Mouse (Mus musculus) CH12.LX (cell line): ENCODE measurements at regions not wholly inside any gene's neighbourhood (a gene's known extent, or its start where the extent isn't known, plus 50 kb on each side); places are given as distances from the start of the nearest gene placed in this dataset.

ENCODE experiments used
- DNase-seq: peaks from one replicate; pipeline ENCODE4 v3.0.0-alpha.2; 2013; ENCODE audit errors: extremely low read depth
- H3K27ac ChIP-seq: 2 replicates; pipeline ENCODE4 v1.5.1; 2012; ENCODE audit warnings: low read depth, mild to moderate bottlenecking, control low read depth, moderate library complexity; ENCODE audit not compliant: insufficient read depth
- H3K27me3 ChIP-seq: replicated peaks from 2 replicates; pipeline ENCODE3; 2012; ENCODE audit warnings: inconsistent platforms
- H3K36me3 ChIP-seq, 2 experiments: replicated peaks in 1 of 2; 2 replicates each; pipeline versions ENCODE3 to v1.6.1; 2012; ENCODE audit warnings: inconsistent platforms in 1 of 2, low read length in 1 of 2, mild to moderate bottlenecking in 1 of 2, mixed read lengths in 1 of 2, moderate library complexity in 1 of 2; ENCODE audit not compliant: control insufficient read depth in 1 of 2, insufficient read depth in 1 of 2
- H3K4me1 ChIP-seq, 2 experiments: 2 replicates each; pipeline ENCODE4 v1.6.1; 2012; ENCODE audit warnings: inconsistent platforms in 1 of 2, moderate library complexity in 1 of 2; ENCODE audit not compliant: insufficient read depth in 2 of 2, control insufficient read depth in 1 of 2
- H3K4me2 ChIP-seq: 2 replicates; pipeline ENCODE4 v1.6.1; 2012; ENCODE audit warnings: low read depth, mild to moderate bottlenecking, control low read depth; ENCODE audit not compliant: poor library complexity, insufficient read depth, severe bottlenecking
- H3K4me3 ChIP-seq, 3 experiments: fragments of 150-350 bp in 1 of 3; sonication (generic) in 1 of 3; replicated peaks in 1 of 3; 2 replicates each; pipeline versions ENCODE3 to v1.5.1; 2011 to 2012; ENCODE audit warnings: low read depth in 2 of 3, low read length in 2 of 3, mild to moderate bottlenecking in 2 of 3, moderate library complexity in 2 of 3, control low read depth in 1 of 3, improper control_type of control experiment in 1 of 3, inconsistent platforms in 1 of 3, mixed read lengths in 1 of 3; ENCODE audit not compliant: poor library complexity in 1 of 3
- H3K79me2 ChIP-seq: replicated peaks from 2 replicates; pipeline ENCODE4 v1.6.1; 2012; ENCODE audit warnings: mild to moderate bottlenecking, moderate library complexity; ENCODE audit not compliant: control insufficient read depth, poor library complexity, insufficient read depth, severe bottlenecking; ENCODE audit errors: extremely low read depth
- H3K9ac ChIP-seq: 2 replicates; pipeline ENCODE4 v1.6.1; 2012; ENCODE audit warnings: low read depth, mild to moderate bottlenecking, control low read depth, moderate library complexity; ENCODE audit not compliant: insufficient read depth
- H3K9me3 ChIP-seq: replicated peaks from 2 replicates; pipeline ENCODE3; 2012; ENCODE audit warnings: low read length, inconsistent platforms, mixed read lengths
- CHD2 ChIP-seq: IDR thresholded peaks from 2 replicates; pipeline ENCODE4 v1.6.1; 2011; ENCODE audit warnings: low read length, improper control_type of control experiment
- HCFC1 ChIP-seq: IDR thresholded peaks from 2 replicates; pipeline ENCODE4 v1.6.1; 2012; ENCODE audit warnings: low read depth, mild to moderate bottlenecking, inconsistent platforms, low read length, improper control_type of control experiment
- MAX ChIP-seq: IDR thresholded peaks from 2 replicates; pipeline ENCODE4 v1.6.1; 2011; ENCODE audit warnings: low read length, improper control_type of control experiment
- MYC ChIP-seq: IDR thresholded peaks from 2 replicates; pipeline ENCODE4 v1.6.1; 2011; ENCODE audit warnings: low read depth, mild to moderate bottlenecking, improper control_type of control experiment, low read length
- NELFE ChIP-seq: IDR thresholded peaks from 2 replicates; pipeline ENCODE4 v1.6.1; 2011; ENCODE audit warnings: low read depth, low read length, improper control_type of control experiment
- RAD21 ChIP-seq: IDR thresholded peaks from 2 replicates; pipeline ENCODE4 v1.6.1; 2011; ENCODE audit warnings: low read depth, mild to moderate bottlenecking, low read length, improper control_type of control experiment, moderate library complexity
- SIN3A ChIP-seq: IDR thresholded peaks from 2 replicates; pipeline ENCODE4 v1.6.1; 2012; ENCODE audit warnings: low read length, improper control_type of control experiment, inconsistent platforms
- SMC3 ChIP-seq: IDR thresholded peaks from 2 replicates; pipeline ENCODE4 v1.6.1; 2011; ENCODE audit warnings: low read depth, low read length, improper control_type of control experiment
- TBP ChIP-seq: conservative IDR thresholded peaks from 2 replicates; pipeline ENCODE4 v1.6.1; 2011; ENCODE audit warnings: low read depth, low read length, improper control_type of control experiment
- UBTF ChIP-seq: IDR thresholded peaks from 2 replicates; pipeline ENCODE4 v1.6.1; 2012; ENCODE audit warnings: low read depth, mild to moderate bottlenecking, inconsistent platforms, low read length, improper control_type of control experiment, moderate library complexity
- USF2 ChIP-seq: conservative IDR thresholded peaks from 2 replicates; pipeline ENCODE4 v1.6.1; 2011; ENCODE audit warnings: low read depth, low read length, improper control_type of control experiment
- ZKSCAN1 ChIP-seq: IDR thresholded peaks from 2 replicates; pipeline ENCODE4 v1.6.1; 2012; ENCODE audit warnings: low read depth, inconsistent platforms, low read length, improper control_type of control experiment, borderline replicate concordance
- ZNF384 ChIP-seq: IDR thresholded peaks from 2 replicates; pipeline ENCODE4 v1.6.1; 2012; ENCODE audit warnings: low read depth, low read length, improper control_type of control experiment, inconsistent platforms
- dilution Hi-C: fragments of 300-500 bp; cut with MboI; formaldehyde crosslinking; loops from 2 replicates; pipeline ENCODE4 v1.14.3; 2020; ENCODE audit warnings: low sequenced_read_pairs; ENCODE audit not compliant: extremely low pct_unique_long_range_greater_than_20kb, extremely low pct_ligation_motif_present
- in situ Hi-C: fragments of 300-500 bp; cut with MboI; formaldehyde crosslinking; loops from 3 replicates; pipeline ENCODE4 v1.14.3; 2019; ENCODE audit warnings: low sequenced_read_pairs, low pct_ligation_motif_present, low pct_unique_long_range_greater_than_20kb, mixed read lengths

DNA sequence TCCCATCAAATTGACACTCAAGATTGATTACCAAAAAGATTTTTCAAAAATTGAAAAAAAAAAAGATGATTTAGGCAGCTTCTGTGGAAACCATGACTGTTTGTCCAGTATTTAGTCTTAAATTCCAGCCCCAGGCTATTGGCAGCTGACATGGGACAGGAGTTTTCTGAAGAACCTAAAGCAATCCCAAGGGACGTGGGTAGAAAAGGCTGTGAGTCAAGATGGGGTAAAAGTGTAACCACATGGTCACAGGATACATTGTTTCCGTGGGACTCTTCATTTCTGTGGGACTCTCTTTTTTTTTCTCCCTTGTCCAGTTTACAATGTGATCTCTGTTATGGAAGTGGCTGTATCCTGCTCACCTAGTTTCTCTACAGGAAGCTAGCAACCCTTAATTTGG lies 119.0 kb upstream of the Phactr1 start:
- dilution Hi-C loops, result no loop called here

GRCm38 (mm10) chr13:42565291-42566058 lies 114.9 kb upstream of the Phactr1 start:
- Histone ChIP-seq H3K4me1 (peaks cover 0 to 3% of the 10 kb centered on the region in 2 experiments; a peak in 1 of 4 replicates), H3K27ac (no peak overlapping the region), H3K27me3 (no peaks in the 10 kb centered on the region), H3K9ac (no peak overlapping the region), H3K4me2 (no peak overlapping the region), H3K36me3 (no peaks in the 10 kb centered on the region), H3K9me3 (peaks cover 3% of the 10 kb centered on the region), H3K79me2 (no peaks in the 10 kb centered on the region), H3K4me3 (no peak overlapping the region)
- in situ Hi-C loops, result no loop called here
- TF ChIP-seq SMC3 (no peak), TBP (no peak), HCFC1 (no peak), ZKSCAN1 (no peak)
- dilution Hi-C loops, result no loop called here
- DNase-seq, result no peak

More for the DNA sequence above, 119.0 kb upstream of the Phactr1 start:
- H3K9ac ChIP-seq, result no peak overlapping the region
- TF ChIP-seq MAX (no peak), NELFE (no peak), USF2 (no peak), RAD21 (no peak), UBTF (no peak), CHD2 (no peak), SIN3A (no peak), MYC (no peak), ZNF384 (no peak)
- TF ChIP-seq, all 38 proteins: peak for 0
- Histone ChIP-seq H3K4me1 (peaks cover 0 to 3% of the 10 kb centered on the region in 2 experiments; a peak in 1 of 4 replicates), H3K79me2 (no peaks in the 10 kb centered on the region), H3K36me3 (no peaks in the 10 kb centered on the region), H3K4me2 (no peak overlapping the region), H3K9me3 (peaks cover 3% of the 10 kb centered on the region), H3K27me3 (no peaks in the 10 kb centered on the region), H3K4me3 (no peak overlapping the region), H3K27ac (no peak overlapping the region)
- peak; percentile 21 for DNase-seq
- in situ Hi-C loops, result no loop called here
